Mouse (Mus musculus) midbrain, postnatal 0 days (tissue): ENCODE measurements around the gene Hist1h4b. TPM values are rescaled to one million over a fixed set of nuclear protein-coding genes. Genes with fewer than 3 reads are reported as not detected.

ENCODE experiments used
- ATAC-seq: fragments of 200-750 bp; cut with Nextera tagmentation; 2 replicates; pipeline ENCODE4 v1.8.0; 2017; ENCODE audit warnings: moderate number of reproducible peaks, mild to moderate bottlenecking, moderate TSS enrichment, moderate library complexity; ENCODE audit not compliant: low FRiP score
- DNase-seq: peaks from one replicate; pipeline ENCODE4 v3.0.0-alpha.2; 2015; ENCODE audit warnings: low spot score
- H3K27ac ChIP-seq: fragments of 300-500 bp; sonication (generic); 2 replicates; pipeline ENCODE4 v1.5.1; 2014; ENCODE audit warnings: low read depth, mild to moderate bottlenecking, low read length, mixed read lengths
- H3K27me3 ChIP-seq: fragments of 300-500 bp; sonication (generic); 2 replicates; pipeline ENCODE4 v1.6.1; 2014; ENCODE audit warnings: low read length, control low read depth, mixed read lengths; ENCODE audit not compliant: insufficient read depth
- H3K36me3 ChIP-seq: fragments of 300-500 bp; sonication (generic); 2 replicates; pipeline ENCODE4 v1.6.1; 2014; ENCODE audit warnings: low read length, control low read depth, mixed read lengths; ENCODE audit not compliant: insufficient read depth
- H3K4me1 ChIP-seq: fragments of 300-500 bp; sonication (generic); 2 replicates; pipeline ENCODE4 v1.6.1; 2014; ENCODE audit warnings: mild to moderate bottlenecking, control low read depth, antibody characterized with exemption, low read length, mixed read lengths; ENCODE audit not compliant: insufficient read depth
- H3K4me2 ChIP-seq: fragments of 300-500 bp; sonication (generic); 2 replicates; pipeline ENCODE4 v1.6.1; 2014; ENCODE audit warnings: low read depth, mild to moderate bottlenecking, low read length, mixed read lengths; ENCODE audit not compliant: poor library complexity, severe bottlenecking
- H3K4me3 ChIP-seq: fragments of 300-500 bp; sonication (generic); 2 replicates; pipeline ENCODE4 v1.5.1; 2014; ENCODE audit warnings: low read depth, mild to moderate bottlenecking, low read length, moderate library complexity
- H3K9ac ChIP-seq: fragments of 300-500 bp; sonication (generic); replicated peaks from 2 replicates; pipeline ENCODE4 v1.6.1; 2014; ENCODE audit warnings: mild to moderate bottlenecking, low read length, moderate library complexity, mixed read lengths; ENCODE audit not compliant: poor library complexity, severe bottlenecking
- H3K9me3 ChIP-seq: fragments of 300-500 bp; sonication (generic); 2 replicates; pipeline ENCODE4 v1.6.1; 2016; ENCODE audit warnings: low read length, control low read depth
- CTCF ChIP-seq: IDR thresholded peaks from 2 replicates; pipeline ENCODE4 v1.5.1; 2016; ENCODE audit warnings: antibody characterized with exemption, mild to moderate bottlenecking
- WGBS: fragments of 180-500 bp; shearing (Covaris S2); extraction: QIAGEN DNeasy Blood & Tissue Kit; methylation state at CpG from one replicate; pipeline ENCODE4 v1.1.7; 2014; 5-methylcytosine and 5-hydroxymethylcytosine counted together
- microRNA-seq: library from miRNA; unstranded; fragments of <30 nt; microRNA quantifications from one replicate; pipeline ENCODE4, GENCODE M21; 2016; ENCODE audit warnings: borderline number of aligned reads
- polyA plus RNA-seq: library from polyadenylated mRNA; unstranded; fragments of >200 nt; fragmentation: Nextera tagmentation; extraction: Ambion mirVana; gene quantifications from 2 replicates; pipeline ENCODE4 v1.2.1, GENCODE M21; 2015
- total RNA-seq: library from RNA; depleted of rRNA; stranded (reverse); fragments of >200 nt; gene quantifications from 2 replicates; pipeline ENCODE4 v1.2.3, GENCODE M21; 2014; rRNA removed

Hist1h4b gene
- total and polyA plus RNA-seq, 2 experiments from 2014 or later: 2.0 to 315 TPM

DNA sequence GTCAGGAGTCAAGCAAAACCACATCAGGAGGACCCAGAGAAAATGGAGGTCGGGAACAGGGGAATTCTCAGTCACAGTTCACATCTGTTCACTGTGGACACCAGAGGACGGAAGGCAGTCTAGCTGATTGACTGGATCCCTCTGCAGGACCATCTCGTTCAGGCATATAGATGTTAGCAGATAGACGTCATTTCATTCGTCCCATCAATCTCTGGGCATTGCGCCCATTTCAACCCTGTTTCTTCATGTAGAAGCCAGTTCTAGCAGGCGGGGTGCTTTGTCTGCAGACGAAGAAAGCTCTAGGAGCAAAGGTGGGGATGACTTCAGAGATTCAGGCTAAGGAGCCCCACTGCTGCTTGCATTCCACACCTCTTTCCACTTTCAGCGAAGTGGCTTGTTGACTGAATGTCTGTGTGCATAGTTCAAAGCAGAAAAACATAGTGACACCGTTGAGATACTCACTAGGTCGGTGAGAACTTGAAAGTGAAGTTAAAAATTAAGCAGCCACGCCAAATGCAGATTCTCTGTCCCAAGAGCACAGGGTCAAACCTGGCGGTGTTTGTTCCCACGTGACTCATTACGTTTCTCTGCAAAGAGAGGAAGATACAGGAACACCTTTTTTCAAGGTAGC is 49.7 kb downstream of the Hist1h4b start, which contains the start of gene Slc17a2:
Gene Slc17a2, plus strand, starts transcription at position 572 of the 631 bp plus-strand sequence.
- 90% methylated on average over 15 of the region's 15 CpGs for WGBS
- DNase-seq (no peak), ATAC-seq (no peak)
- Histone ChIP-seq H3K36me3 (no peaks in the 10 kb centered on the region), H3K27ac (no peak within 1 kb of the TSS), H3K4me2 (no peak within 1 kb of the TSS), H3K9ac (no peak within 1 kb of the TSS), H3K9me3 (no peaks in the 10 kb centered on the region), H3K4me3 (no peak within 1 kb of the TSS), H3K4me1 (no peaks in the 10 kb centered on the region), H3K27me3 (no peaks in the 10 kb centered on the region)
- no peak for TF ChIP-seq CTCF

Small RNA genes within 50 kb of the gene (microRNA-seq; reads per million reads assigned to microRNA genes)
- gene Gm44314 (not detected), gene Gm44484 (not detected)

Other genes with a start within 250 kb of the Hist1h4b start
Only the 30 nearest of the 37 such genes appear.
- 21.3 and 23.4 TPM in 2 replicates for gene Hist1h1d, start 203.8 kb upstream of the Hist1h4b start, total RNA-seq
- gene Hist1h1d, start 203.8 kb upstream of the Hist1h4b start, polyA plus RNA-seq: 0.04 and 0.07 TPM in 2 replicates
- 203 and 384 TPM in 2 replicates for gene Hist1h3e, start 194.6 kb upstream of the Hist1h4b start, total RNA-seq
- 1.2 and 1.9 TPM in 2 replicates for gene Hist1h3e, start 194.6 kb upstream of the Hist1h4b start, polyA plus RNA-seq
- 76.7 and 98.8 TPM in 2 replicates for gene Hist1h2ae, start 185.8 kb upstream of the Hist1h4b start, total RNA-seq
- gene Hist1h2ae, start 185.8 kb upstream of the Hist1h4b start, polyA plus RNA-seq: 4.5 and 5.9 TPM in 2 replicates
- gene Hist1h2bg, start 185.6 kb upstream of the Hist1h4b start, total RNA-seq: 248 and 572 TPM in 2 replicates
- gene Hist1h2bg, start 185.6 kb upstream of the Hist1h4b start, polyA plus RNA-seq: 2.8 and 4.5 TPM in 2 replicates
- gene Hist1h2bf, start 182.8 kb upstream of the Hist1h4b start, total RNA-seq: 194 and 327 TPM in 2 replicates
- gene Hist1h2bf, start 182.8 kb upstream of the Hist1h4b start, polyA plus RNA-seq: 0.43 TPM in 1 of 2 replicates, not detected in the other
- 162 and 232 TPM in 2 replicates for gene Hist1h2ad, start 182.6 kb upstream of the Hist1h4b start, total RNA-seq
- gene Hist1h2ad, start 182.6 kb upstream of the Hist1h4b start, polyA plus RNA-seq: not detected in 2 replicates
- gene Hist1h3d, start 181.2 kb upstream of the Hist1h4b start, total RNA-seq: 49.8 and 92.5 TPM in 2 replicates
- 0.42 and 0.55 TPM in 2 replicates for gene Hist1h3d, start 181.2 kb upstream of the Hist1h4b start, polyA plus RNA-seq
- gene Hist1h4d, start 175.4 kb upstream of the Hist1h4b start, total RNA-seq: 900 and 1,141 TPM in 2 replicates
- 18.0 and 18.8 TPM in 2 replicates for gene Hist1h4d, start 175.4 kb upstream of the Hist1h4b start, polyA plus RNA-seq
- gene Hist1h2be, start 135.9 kb upstream of the Hist1h4b start, total RNA-seq: 75.1 and 75.2 TPM in 2 replicates
- gene Hist1h2be, start 135.9 kb upstream of the Hist1h4b start, polyA plus RNA-seq: 0.32 and 0.33 TPM in 2 replicates
- 159 and 160 TPM in 2 replicates for gene Hist1h1e, start 134.5 kb upstream of the Hist1h4b start, total RNA-seq
- gene Hist1h1e, start 134.5 kb upstream of the Hist1h4b start, polyA plus RNA-seq: 8.0 and 9.5 TPM in 2 replicates
- 16.6 and 45.8 TPM in 2 replicates for gene Hist1h2ac, start 73.1 kb upstream of the Hist1h4b start, total RNA-seq
- 0.21 and 0.28 TPM in 2 replicates for gene Hist1h2ac, start 73.1 kb upstream of the Hist1h4b start, polyA plus RNA-seq
- gene Hist1h2bc, start 72.8 kb upstream of the Hist1h4b start, total RNA-seq: 66.3 and 125 TPM in 2 replicates
- gene Hist1h2bc, start 72.8 kb upstream of the Hist1h4b start, polyA plus RNA-seq: 23.7 and 28.6 TPM in 2 replicates
- 0.93 TPM in 1 of 2 replicates, not detected in the other for gene Hist1h1t, start 61.2 kb upstream of the Hist1h4b start, total RNA-seq
- gene Hist1h1t, start 61.2 kb upstream of the Hist1h4b start, polyA plus RNA-seq: not detected in 2 replicates
- gene Hist1h4c, start 58.6 kb upstream of the Hist1h4b start, total RNA-seq: 622 and 783 TPM in 2 replicates
- gene Hist1h4c, start 58.6 kb upstream of the Hist1h4b start, polyA plus RNA-seq: 1.5 and 2.2 TPM in 2 replicates
- gene Hfe, start 46.2 kb upstream of the Hist1h4b start, total RNA-seq: 1.8 and 2.5 TPM in 2 replicates
- 4.0 and 5.8 TPM in 2 replicates for gene Hfe, start 46.2 kb upstream of the Hist1h4b start, polyA plus RNA-seq
- gene Hist1h1c, start 18.2 kb upstream of the Hist1h4b start, total RNA-seq: 243 and 275 TPM in 2 replicates
- gene Hist1h1c, start 18.2 kb upstream of the Hist1h4b start, polyA plus RNA-seq: 26.1 and 26.5 TPM in 2 replicates
- 206 and 420 TPM in 2 replicates for gene Hist1h3c, start 11.4 kb upstream of the Hist1h4b start, total RNA-seq
- gene Hist1h3c, start 11.4 kb upstream of the Hist1h4b start, polyA plus RNA-seq: not detected in 2 replicates
- 491 and 821 TPM in 2 replicates for gene Hist1h2bb, start 10.3 kb upstream of the Hist1h4b start, total RNA-seq
- 0.61 TPM in 1 of 2 replicates, not detected in the other for gene Hist1h2bb, start 10.3 kb upstream of the Hist1h4b start, polyA plus RNA-seq
- 98.5 and 290 TPM in 2 replicates for gene Hist1h2ab, start 5.9 kb upstream of the Hist1h4b start, total RNA-seq
- 2.1 and 2.4 TPM in 2 replicates for gene Hist1h2ab, start 5.9 kb upstream of the Hist1h4b start, polyA plus RNA-seq
- gene Hist1h3b, start 4.7 kb upstream of the Hist1h4b start, total RNA-seq: 124 and 290 TPM in 2 replicates
- 0.50 and 0.51 TPM in 2 replicates for gene Hist1h3b, start 4.7 kb upstream of the Hist1h4b start, polyA plus RNA-seq
- gene Hist1h4a, start 4.2 kb downstream of the Hist1h4b start, total RNA-seq: 171 and 405 TPM in 2 replicates
- gene Hist1h4a, start 4.2 kb downstream of the Hist1h4b start, polyA plus RNA-seq: not detected in 2 replicates
- 322 and 620 TPM in 2 replicates for gene Hist1h3a, start 5.4 kb downstream of the Hist1h4b start, total RNA-seq
- 0.99 and 1.4 TPM in 2 replicates for gene Hist1h3a, start 5.4 kb downstream of the Hist1h4b start, polyA plus RNA-seq
- gene Hist1h1a, start 6.7 kb downstream of the Hist1h4b start, total RNA-seq: 90.8 and 138 TPM in 2 replicates
- not detected in 2 replicates for gene Hist1h1a, start 6.7 kb downstream of the Hist1h4b start, polyA plus RNA-seq
- gene Trim38, start 12.9 kb downstream of the Hist1h4b start, total RNA-seq: not detected in 2 replicates
- 0.10 TPM in 1 of 2 replicates, not detected in the other for gene Trim38, start 12.9 kb downstream of the Hist1h4b start, polyA plus RNA-seq
- 0.11 TPM in 1 of 2 replicates, not detected in the other for gene Slc17a2, start 50.0 kb downstream of the Hist1h4b start, total RNA-seq
- not detected in 2 replicates for gene Slc17a2, start 50.0 kb downstream of the Hist1h4b start, polyA plus RNA-seq
- 0.05 TPM in 1 of 2 replicates, not detected in the other for gene Slc17a3, start 82.4 kb downstream of the Hist1h4b start, total RNA-seq
- not detected in 2 replicates for gene Slc17a3, start 82.4 kb downstream of the Hist1h4b start, polyA plus RNA-seq
- gene Slc17a1, start 110.7 kb downstream of the Hist1h4b start, total RNA-seq: not detected in 2 replicates
- gene Slc17a1, start 110.7 kb downstream of the Hist1h4b start, polyA plus RNA-seq: not detected in 2 replicates
- gene Slc17a4, start 158.0 kb downstream of the Hist1h4b start, total RNA-seq: not detected in 2 replicates
- not detected in 2 replicates for gene Slc17a4, start 158.0 kb downstream of the Hist1h4b start, polyA plus RNA-seq
- gene Hist1h2ba, start 177.1 kb downstream of the Hist1h4b start, total RNA-seq: not detected in 2 replicates
- gene Hist1h2ba, start 177.1 kb downstream of the Hist1h4b start, polyA plus RNA-seq: not detected in 2 replicates
- gene Hist1h2aa, start 177.4 kb downstream of the Hist1h4b start, total RNA-seq: not detected in 2 replicates
- not detected in 2 replicates for gene Hist1h2aa, start 177.4 kb downstream of the Hist1h4b start, polyA plus RNA-seq